Mouse (Mus musculus) MEL (cell line): ENCODE measurements around the gene Ablim1. TPM values are rescaled to one million over a fixed set of nuclear protein-coding genes. Genes with fewer than 3 reads are reported as not detected.

ENCODE experiments used
- DNase-seq: peaks from one replicate; pipeline ENCODE4 v3.0.0; 2011; ENCODE audit warnings: low read depth, low spot score
- H3K27ac ChIP-seq: 2 replicates; pipeline ENCODE4 v1.5.1; 2012; ENCODE audit warnings: low read depth, mild to moderate bottlenecking, control low read depth, low read length, moderate library complexity; ENCODE audit not compliant: control insufficient read depth
- H3K27me3 ChIP-seq, 2 experiments: fragments of 150-350 bp in 1 of 2; sonication (generic) in 1 of 2; 2 replicates each; pipeline ENCODE4 v1.6.1; 2012; ENCODE audit warnings: low read length in 2 of 2, mild to moderate bottlenecking in 2 of 2, improper control_type of control experiment in 1 of 2, moderate library complexity in 1 of 2; ENCODE audit not compliant: insufficient read depth in 2 of 2, control insufficient read depth in 1 of 2
- H3K36me3 ChIP-seq, 2 experiments: 2 replicates each; pipeline ENCODE4 v1.6.1; 2012 to 2014; ENCODE audit warnings: low read length in 2 of 2, improper control_type of control experiment in 1 of 2, inconsistent platforms in 1 of 2, mild to moderate bottlenecking in 1 of 2; ENCODE audit not compliant: insufficient read depth in 2 of 2, control insufficient read depth in 1 of 2
- H3K4me1 ChIP-seq, 2 experiments: fragments of 150-350 bp in 1 of 2; sonication (generic) in 1 of 2; 2 replicates each; pipeline ENCODE4 v1.6.1; 2012; ENCODE audit warnings: low read length in 2 of 2, improper control_type of control experiment in 1 of 2, mild to moderate bottlenecking in 1 of 2; ENCODE audit not compliant: insufficient read depth in 2 of 2, control insufficient read depth in 1 of 2
- H3K4me3 ChIP-seq, 2 experiments: fragments of 150-350 bp in 1 of 2; sonication (generic) in 1 of 2; 2 replicates each; pipeline ENCODE4 v1.5.1; 2012; ENCODE audit warnings: low read depth in 2 of 2, low read length in 2 of 2, mild to moderate bottlenecking in 2 of 2, moderate library complexity in 2 of 2, control low read depth in 1 of 2, improper control_type of control experiment in 1 of 2; ENCODE audit not compliant: control insufficient read depth in 1 of 2, insufficient read depth in 1 of 2
- H3K79me2 ChIP-seq: 2 replicates; pipeline ENCODE4 v1.6.1; 2012; ENCODE audit warnings: mild to moderate bottlenecking, low read length, moderate library complexity; ENCODE audit not compliant: control insufficient read depth, poor library complexity, insufficient read depth
- H3K9ac ChIP-seq: 2 replicates; pipeline ENCODE4 v1.6.1; 2012; ENCODE audit warnings: low read depth, mild to moderate bottlenecking, control low read depth, low read length, moderate library complexity; ENCODE audit not compliant: control insufficient read depth, poor library complexity, severe bottlenecking
- H3K9me3 ChIP-seq: fragments of 150-350 bp; sonication (generic); replicated peaks from 2 replicates; pipeline ENCODE4 v1.6.1; 2012; ENCODE audit warnings: mild to moderate bottlenecking, low read length, improper control_type of control experiment, moderate library complexity; ENCODE audit not compliant: insufficient read depth
- CTCF ChIP-seq, 3 experiments: IDR thresholded peaks in 2 of 3; conservative IDR thresholded peaks in 1 of 3; 2 replicates each; pipeline ENCODE4 v1.5.1; 2011 to 2012; ENCODE audit warnings: low read length in 3 of 3, low read depth in 2 of 3, mild to moderate bottlenecking in 2 of 3, improper control_type of control experiment in 1 of 3, inconsistent platforms in 1 of 3, mixed read lengths in 1 of 3, moderate library complexity in 1 of 3; ENCODE audit not compliant: control insufficient read depth in 1 of 3, insufficient read depth in 1 of 3, poor library complexity in 1 of 3, severe bottlenecking in 1 of 3
- E2F4 ChIP-seq: IDR thresholded peaks from 2 replicates; pipeline ENCODE4 v1.6.1; 2011; ENCODE audit warnings: low read depth, low read length, improper control_type of control experiment, borderline replicate concordance
- ELF1 ChIP-seq: IDR thresholded peaks from 2 replicates; pipeline ENCODE4 v1.6.1; 2014; ENCODE audit warnings: low read depth, mild to moderate bottlenecking, inconsistent platforms, low read length, improper control_type of control experiment, moderate library complexity
- ETS1 ChIP-seq: IDR thresholded peaks from 2 replicates; pipeline ENCODE4 v1.6.1; 2012; ENCODE audit warnings: low read depth, mild to moderate bottlenecking, inconsistent platforms, low read length, improper control_type of control experiment, moderate library complexity
- GATA1 ChIP-seq: IDR thresholded peaks from 2 replicates; pipeline ENCODE4 v1.6.1; 2011; ENCODE audit warnings: low read depth, low read length, improper control_type of control experiment
- HCFC1 ChIP-seq: IDR thresholded peaks from 2 replicates; pipeline ENCODE4 v1.6.1; 2012; ENCODE audit warnings: low read depth, mild to moderate bottlenecking, inconsistent platforms, low read length, improper control_type of control experiment, moderate library complexity
- KAT2A ChIP-seq: conservative IDR thresholded peaks from 2 replicates; pipeline ENCODE4 v1.6.1; 2012; ENCODE audit warnings: low read depth, low read length, improper control_type of control experiment, inconsistent platforms
- MAFK ChIP-seq: IDR thresholded peaks from 2 replicates; pipeline ENCODE4 v1.6.1; 2011; ENCODE audit warnings: low read depth, mild to moderate bottlenecking, low read length, improper control_type of control experiment, borderline replicate concordance
- MAX ChIP-seq: IDR thresholded peaks from 2 replicates; pipeline ENCODE4 v1.6.1; 2011; ENCODE audit warnings: low read length, improper control_type of control experiment
- MAZ ChIP-seq: IDR thresholded peaks from 2 replicates; pipeline ENCODE4 v1.6.1; 2012; ENCODE audit warnings: low read depth, mild to moderate bottlenecking, inconsistent platforms, low read length, improper control_type of control experiment
- MEF2A ChIP-seq: IDR thresholded peaks from 2 replicates; pipeline ENCODE4 v1.6.1; 2014; ENCODE audit warnings: low read depth, mild to moderate bottlenecking, inconsistent platforms, low read length, improper control_type of control experiment; ENCODE audit not compliant: poor library complexity, insufficient replicate concordance, severe bottlenecking; ENCODE audit errors: extremely low read depth
- MYC ChIP-seq: IDR thresholded peaks from 2 replicates; pipeline ENCODE4 v1.6.1; 2011; ENCODE audit warnings: low read depth, mild to moderate bottlenecking, low read length, improper control_type of control experiment, moderate library complexity
- POLR2AphosphoS2 ChIP-seq: IDR thresholded peaks from 2 replicates; pipeline ENCODE4 v1.6.1; 2011; ENCODE audit warnings: low read length, improper control_type of control experiment
- POLR2AphosphoS5 ChIP-seq: IDR thresholded peaks from 2 replicates; pipeline ENCODE4 v1.6.1; 2012; ENCODE audit warnings: low read depth, borderline replicate concordance, mild to moderate bottlenecking, inconsistent platforms, low read length, moderate library complexity, mixed read lengths
- SIN3A ChIP-seq: IDR thresholded peaks from 2 replicates; pipeline ENCODE4 v1.6.1; 2012; ENCODE audit warnings: low read length, improper control_type of control experiment, inconsistent platforms
- TBP ChIP-seq: IDR thresholded peaks from 2 replicates; pipeline ENCODE4 v1.8.0; 2011; ENCODE audit warnings: low read depth, low read length, improper control_type of control experiment
- UBTF ChIP-seq: IDR thresholded peaks from 2 replicates; pipeline ENCODE4 v1.6.1; 2012; ENCODE audit warnings: low read depth, mild to moderate bottlenecking, inconsistent platforms, low read length, improper control_type of control experiment, moderate library complexity, borderline replicate concordance; ENCODE audit not compliant: insufficient read depth
- USF1 ChIP-seq: IDR thresholded peaks from 2 replicates; pipeline ENCODE4 v1.6.1; 2014; ENCODE audit warnings: low read depth, mild to moderate bottlenecking, inconsistent platforms, low read length, improper control_type of control experiment, moderate library complexity
- USF2 ChIP-seq, 2 experiments: IDR thresholded peaks; 2 replicates each; pipeline ENCODE4 v1.6.1; 2011 to 2012; ENCODE audit warnings: improper control_type of control experiment in 2 of 2, low read length in 2 of 2, borderline replicate concordance in 1 of 2, inconsistent platforms in 1 of 2, low read depth in 1 of 2, mild to moderate bottlenecking in 1 of 2; ENCODE audit not compliant: insufficient read depth in 1 of 2
- ZC3H11A ChIP-seq: IDR thresholded peaks from 2 replicates; pipeline ENCODE4 v1.6.1; 2012; ENCODE audit warnings: low read depth, mild to moderate bottlenecking, inconsistent platforms, low read length, improper control_type of control experiment
- polyA plus RNA-seq, 2 experiments: library from polyadenylated mRNA; stranded (reverse) in 1 of 2; unstranded in 1 of 2; fragments of >175 nt in 1 of 2; fragments of >200 nt in 1 of 2; gene quantifications; 2 replicates each; pipeline versions ENCODE4 v1.2.1 to v1.2.4; 2012; ENCODE audit warnings: low replicate concordance in 2 of 2, low read depth in 1 of 2; ENCODE audit not compliant: insufficient read length in 2 of 2, insufficient read depth in 1 of 2, missing spikeins in 1 of 2
- total RNA-seq: library from RNA; depleted of rRNA; stranded (reverse); fragments of 300-350 nt; gene quantifications from 2 replicates; pipeline ENCODE4 v1.2.3, GENCODE M21; 2012

Gene Ablim1
- total and polyA plus RNA-seq, 3 experiments, result not detected

GRCm38 (mm10) chr19:57193958-57194357, 120.8 kb downstream of the Ablim1 start:
- Histone ChIP-seq H3K27ac (no peak overlapping the region), H3K4me3 (no peak overlapping the region), H3K9me3 (no peaks in the 10 kb centered on the region), H3K79me2 (no peaks in the 10 kb centered on the region), H3K27me3 (peaks cover 0 to 2% of the 10 kb centered on the region in 2 experiments; a peak in 3 of 4 replicates), H3K9ac (no peak overlapping the region), H3K4me1 (no peaks in the 10 kb centered on the region), H3K36me3 (no peaks in the 10 kb centered on the region)
- TF ChIP-seq ETS1 (no peak), KAT2A (no peak), CTCF (IDR thresholded peaks at IDR 0.05 in 2 of 3, conservative IDR thresholded peaks at IDR 0.05 in 1 of 3; ENCODE audit: control insufficient read depth in 1 of 3, insufficient read depth in 1 of 3, low read depth in 2 of 3, low read length in 3 of 3, poor library complexity in 1 of 3, severe bottlenecking in 1 of 3) (peak in 2 of 3 experiments; percentile 18 to 49; a peak in 3 of 6 replicates), E2F4 (no peak)
- no peak for DNase-seq

- no peaks in the 10 kb centered on the region for H3K9me3 ChIP-seq
- no peak for TF ChIP-seq KAT2A
- no peak for TF ChIP-seq E2F4
- no peak for TF ChIP-seq USF2 (IDR thresholded peaks at IDR 0.05; ENCODE audit: borderline replicate concordance in 1 of 2, insufficient read depth in 1 of 2, low read depth in 1 of 2, low read length in 2 of 2)
- no peak for TF ChIP-seq USF1
- TF ChIP-seq TBP, result no peak
- TF ChIP-seq MYC, result no peak
- no peak for TF ChIP-seq CTCF (IDR thresholded peaks at IDR 0.05 in 2 of 3, conservative IDR thresholded peaks at IDR 0.05 in 1 of 3; ENCODE audit: control insufficient read depth in 1 of 3, insufficient read depth in 1 of 3, low read depth in 2 of 3, low read length in 3 of 3, poor library complexity in 1 of 3, severe bottlenecking in 1 of 3)
These were observed 121.3 kb downstream of the Ablim1 start for GRCm38 (mm10) chr19:57193382-57193781.

GRCm38 (mm10) chr19:57191109-57191508, 123.6 kb downstream of the Ablim1 start:
- no peak overlapping the region for H3K9ac ChIP-seq
- no peak for TF ChIP-seq POLR2AphosphoS5
- no peak for TF ChIP-seq ELF1
- TF ChIP-seq GATA1, result no peak
- no peak for TF ChIP-seq MAFK
- TF ChIP-seq E2F4, result no peak
- TF ChIP-seq SIN3A, result no peak
- no peak for TF ChIP-seq MEF2A
- TF ChIP-seq MAX, result no peak
- TF ChIP-seq ZC3H11A, result no peak
- TF ChIP-seq USF2 (IDR thresholded peaks at IDR 0.05; ENCODE audit: borderline replicate concordance in 1 of 2, insufficient read depth in 1 of 2, low read depth in 1 of 2, low read length in 2 of 2), result no peak
- TF ChIP-seq ETS1, result no peak
- TF ChIP-seq CTCF (IDR thresholded peaks at IDR 0.05 in 2 of 3, conservative IDR thresholded peaks at IDR 0.05 in 1 of 3; ENCODE audit: control insufficient read depth in 1 of 3, insufficient read depth in 1 of 3, low read depth in 2 of 3, low read length in 3 of 3, poor library complexity in 1 of 3, severe bottlenecking in 1 of 3), result no peak
- no peak for TF ChIP-seq MAZ
- no peak for TF ChIP-seq POLR2AphosphoS2
- TF ChIP-seq HCFC1, result no peak
- no peak for TF ChIP-seq TBP
- no peak for TF ChIP-seq UBTF
- TF ChIP-seq, all 39 proteins: peak for 0
- no peaks in the 10 kb centered on the region for H3K4me1 ChIP-seq
- H3K27me3 ChIP-seq, result peaks cover 4% of the 10 kb centered on the region in 2 experiments; a peak in 3 of 4 replicates
- H3K79me2 ChIP-seq, result no peaks in the 10 kb centered on the region
- no peaks in the 10 kb centered on the region for H3K9me3 ChIP-seq
- H3K4me3 ChIP-seq, result no peak overlapping the region
- DNase-seq, result no peak
- no peak overlapping the region for H3K27ac ChIP-seq
- no peaks in the 10 kb centered on the region for H3K36me3 ChIP-seq

More at GRCm38 (mm10) chr19:57193382-57193781, 121.3 kb downstream of the Ablim1 start:
- Histone ChIP-seq H3K27me3 (peaks cover 0 to 4% of the 10 kb centered on the region in 2 experiments; a peak in 3 of 4 replicates), H3K27ac (no peak overlapping the region), H3K4me1 (no peaks in the 10 kb centered on the region), H3K79me2 (no peaks in the 10 kb centered on the region), H3K36me3 (no peaks in the 10 kb centered on the region), H3K4me3 (no peak overlapping the region), H3K9ac (no peak overlapping the region)
- DNase-seq, result no peak
